Comparison of ENCODE assay signal across 30 mouse cellular contexts in the genomic region with DNA sequence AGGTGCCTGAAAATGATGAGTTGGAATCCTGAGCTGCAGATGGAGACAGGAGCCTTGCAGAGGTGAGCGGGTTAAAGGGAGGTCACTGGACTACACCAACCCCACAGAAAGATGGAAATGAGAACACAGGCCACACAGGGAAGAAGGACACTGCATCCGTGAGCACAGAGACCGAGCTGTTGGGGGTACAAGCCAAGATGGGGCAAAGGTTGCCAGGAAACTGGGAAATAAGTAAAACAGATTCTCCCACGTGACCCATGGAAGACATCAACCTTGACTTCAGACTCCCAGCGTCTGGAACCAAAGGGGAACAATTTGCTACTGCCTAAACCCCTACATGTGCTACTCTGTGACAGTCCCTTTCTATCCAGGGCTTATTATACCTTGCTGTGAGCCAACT. TPM values are rescaled to one million over a fixed set of nuclear protein-coding genes. Genes with fewer than 3 reads are reported as not detected.
A peak's percentile ranks its signal among the peaks of the same experiment; 100 is the strongest.
DNase-seq lines count a peak whose midpoint lies in the region; ATAC-seq lines count a peak whose summit lies in the region.
"Had no signal": no experiment of that assay in that cellular context is flagged by ENCODE, and none has a peak within 500 bp of the region (broad histone marks: within the 10 kb centered on the region; RNA-seq: fewer than 3 reads in every experiment).

No protein-coding gene starts in this region.

- H3K9me3 ChIP-seq in kidney, embryonic 16.5 days (ENCODE audit: low read length): no peaks in the 10 kb centered on the region
- H3K9me3 ChIP-seq: embryonic facial prominence, embryonic 10.5 days; embryonic facial prominence, embryonic 13.5 days; forebrain, embryonic 12.5 days; forebrain, embryonic 15.5 days; G1E; heart, embryonic 10.5 days; heart, embryonic 13.5 days; hindbrain, embryonic 15.5 days had no signal

- H3K4me3 ChIP-seq in kidney, embryonic 16.5 days (ENCODE audit: low read length): no peak overlapping the region
- H3K4me3 ChIP-seq: embryonic facial prominence, embryonic 10.5 days; embryonic facial prominence, embryonic 13.5 days; erythroblast, embryonic 14.5 days; forebrain, embryonic 12.5 days; forebrain, embryonic 15.5 days; heart, adult 2 months; heart, embryonic 10.5 days; heart, embryonic 13.5 days; hindbrain, embryonic 15.5 days had no signal

- H3K4me2 ChIP-seq in kidney, embryonic 16.5 days (replicated peaks; ENCODE audit: low read depth, low read length): no peak overlapping the region
- H3K4me2 ChIP-seq: embryonic facial prominence, embryonic 13.5 days; forebrain, embryonic 12.5 days; forebrain, embryonic 15.5 days; heart, embryonic 13.5 days; hindbrain, embryonic 15.5 days had no signal

- ATAC-seq in kidney, embryonic 16.5 days (ENCODE audit: low FRiP score, low TSS enrichment): no peak
- ATAC-seq: forebrain, embryonic 15.5 days; Patski had no signal

- 0 out of 2 replicates have a peak overlapping the region, but pooled peaks have one; percentile 17 for H3K27ac ChIP-seq in kidney, embryonic 16.5 days (ENCODE audit: low read length)
- H3K27ac ChIP-seq: embryonic facial prominence, embryonic 10.5 days; embryonic facial prominence, embryonic 13.5 days; forebrain, embryonic 12.5 days; forebrain, embryonic 15.5 days; heart, adult 2 months; heart, embryonic 10.5 days; heart, embryonic 13.5 days; hindbrain, embryonic 15.5 days had no signal

- peak; percentile 38 for DNase-seq in kidney, adult 18-20 months
- DNase-seq in kidney, postnatal 10 days: no peak
- DNase-seq in kidney, adult 9 months: peak; percentile 91
- DNase-seq in kidney, postnatal 4 days: no peak
- DNase-seq in right cerebral cortex, postnatal 14 days: no peak
- no peak for DNase-seq in frontal cortex, postnatal 25 days (ENCODE audit: low spot score in 2 of 2)
- DNase-seq: adrenal gland, postnatal 10 days; B cell, adult 2 months; cerebellum, adult 11-12 months; cerebellum, adult 8-10 months; cerebellum, postnatal 10 days; cerebellum, postnatal 36 days; embryo, embryonic 11 days; gastrocnemius, postnatal 10 days; gastrocnemius, postnatal 36 days; heart, adult 2 months; heart, postnatal 14 days; heart, postnatal 4 days had no signal

- no peaks in the 10 kb centered on the region for H3K27me3 ChIP-seq in kidney, embryonic 16.5 days (ENCODE audit: insufficient read depth, low read length)
- H3K27me3 ChIP-seq: CH12.LX; embryonic facial prominence, embryonic 13.5 days; forebrain, embryonic 12.5 days; forebrain, embryonic 15.5 days; heart, embryonic 13.5 days; hindbrain, embryonic 15.5 days; Patski had no signal

- H3K36me3 ChIP-seq in kidney, embryonic 16.5 days (ENCODE audit: insufficient read depth, low read length): no peaks in the 10 kb centered on the region
- H3K36me3 ChIP-seq: embryonic facial prominence, embryonic 10.5 days; embryonic facial prominence, embryonic 13.5 days; forebrain, embryonic 12.5 days; forebrain, embryonic 15.5 days; G1E; heart, embryonic 10.5 days; heart, embryonic 13.5 days; hindbrain, embryonic 15.5 days had no signal

- H3K9ac ChIP-seq in kidney, embryonic 16.5 days (replicated peaks; ENCODE audit: low read length): no peak overlapping the region
- H3K9ac ChIP-seq: embryonic facial prominence, embryonic 13.5 days; forebrain, embryonic 12.5 days; forebrain, embryonic 15.5 days; heart, embryonic 13.5 days; hindbrain, embryonic 15.5 days had no signal

- peaks cover 62% of the 10 kb centered on the region for H3K4me1 ChIP-seq in kidney, embryonic 16.5 days (ENCODE audit: insufficient read depth, low read length)

- WGBS in kidney, embryonic 16.5 days: 63% methylated on average over 5 of the region's 5 CpGs

RNA-seq across cellular contexts. Expression of a gene that starts 33.3 kb away (rescaled TPM):
- polyA plus RNA-seq in kidney, embryonic 16.5 days (2015; fragmentation: Nextera tagmentation; extraction: Ambion mirVana): 38.3 and 42.5 TPM in 2 replicates
- polyA plus RNA-seq: erythroblast, embryonic 14.5 days had no signal

Comparison
In these comparisons a context has a peak if more than half of its experiments do, and no peak if none do; other contexts are left out.
1. DNase-seq: peak in kidney, adult 18-20 months (single experiment) and kidney, adult 9 months (single experiment); none in kidney, postnatal 10 days (single experiment), kidney, postnatal 4 days (0 of 2), right cerebral cortex, postnatal 14 days (single experiment) and frontal cortex, postnatal 25 days (0 of 2).